Mouse (Mus musculus) embryonic fibroblast, embryonic 13.5 days (primary cell): ENCODE data around the gene Slc25a15.

ENCODE experiments used
- CTCF ChIP-seq: IDR thresholded peaks from 2 replicates; pipeline ENCODE4 v1.5.1; 2011; ENCODE audit warnings: mild to moderate bottlenecking, control low read depth, low read length, moderate library complexity, borderline replicate concordance; ENCODE audit not compliant: insufficient read depth
- POLR2A ChIP-seq: IDR thresholded peaks from 2 replicates; pipeline ENCODE4 v1.6.1; 2011; ENCODE audit warnings: low read depth, mild to moderate bottlenecking, control low read depth, low read length, moderate library complexity

DNA sequence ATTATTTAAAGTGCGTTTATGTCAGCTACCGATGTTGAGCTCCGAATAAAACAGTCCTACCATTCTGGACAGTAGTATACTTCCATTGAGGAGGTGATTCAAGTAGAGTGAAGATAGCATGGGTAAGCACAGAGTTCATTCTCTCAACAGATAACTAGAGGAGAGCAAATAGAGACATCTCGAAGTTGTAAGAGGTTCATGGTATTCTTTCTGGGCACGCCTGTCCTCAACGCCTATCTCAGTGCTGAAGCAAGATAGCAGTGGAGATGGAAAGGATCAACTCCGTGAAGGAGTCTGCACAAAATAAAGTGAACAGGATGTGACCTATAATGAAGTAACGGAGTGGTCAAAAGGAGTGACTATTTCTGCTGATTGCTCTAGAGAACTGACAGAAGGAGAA is 13.6 kb upstream of the Slc25a15 start:
- TF ChIP-seq CTCF = no peak
- no peak for TF ChIP-seq POLR2A
